Mouse (Mus musculus): ENCODE measurements around the gene Mcoln2. TPM values are rescaled to one million over a fixed set of nuclear protein-coding genes. Genes with fewer than 3 reads are reported as not detected.

Mcoln2 gene
- polyA plus RNA-seq, 1 experiment from 2014 or later = 9.2 TPM

- Histone ChIP-seq H3K9me3 (replicated peaks) (no peaks in the 10 kb centered on the region), H3K36me3 (replicated peaks) (no peaks in the 10 kb centered on the region), H3K4me1 (replicated peaks) (peaks cover 6% of the 10 kb centered on the region; the same call in 1 of the 2 replicates), H3K4me3 (replicated peaks) (no peak overlapping the region), H3K27ac (replicated peaks) (no peak overlapping the region), H3K27me3 (no peaks in the 10 kb centered on the region), H3K9ac (no peak overlapping the region), H3K4me2 (no peak overlapping the region)
- WGBS (ENCODE audit: insufficient replicate concordance) = 51% methylated on average over 2 of the region's 2 CpGs
- ATAC-seq (ENCODE audit: insufficient read depth) = no peak
Measured at GRCm38 (mm10) chr3:146159360-146159759, 9.7 kb downstream of the Mcoln2 start.

- no peak for ATAC-seq (ENCODE audit: insufficient read depth)
- 58% methylated on average over 4 of the region's 4 CpGs for WGBS (ENCODE audit: insufficient replicate concordance)
Measured at GRCm38 (mm10) chr3:146162197-146162596, 12.6 kb downstream of the Mcoln2 start.

GRCm38 (mm10) chr3:146169356-146169755, 19.7 kb downstream of the Mcoln2 start:
- Histone ChIP-seq H3K36me3 (replicated peaks) (peaks cover 10% of the 10 kb centered on the region), H3K4me2 (no peak overlapping the region), H3K4me1 (replicated peaks) (no peaks in the 10 kb centered on the region), H3K27ac (replicated peaks) (no peak overlapping the region), H3K9ac (no peak overlapping the region), H3K4me3 (replicated peaks) (no peak overlapping the region), H3K9me3 (replicated peaks) (no peaks in the 10 kb centered on the region), H3K27me3 (no peaks in the 10 kb centered on the region)
- 74% methylated on average over 4 of the region's 4 CpGs for WGBS (ENCODE audit: insufficient replicate concordance)
- ATAC-seq (ENCODE audit: insufficient read depth) = no peak

More at GRCm38 (mm10) chr3:146162197-146162596, 12.6 kb downstream of the Mcoln2 start:
- Histone ChIP-seq H3K27me3 (no peaks in the 10 kb centered on the region), H3K36me3 (replicated peaks) (peaks cover 5% of the 10 kb centered on the region), H3K9ac (no peak overlapping the region), H3K4me3 (replicated peaks) (no peak overlapping the region), H3K27ac (replicated peaks) (no peak overlapping the region), H3K4me1 (replicated peaks) (no peaks in the 10 kb centered on the region), H3K4me2 (no peak overlapping the region), H3K9me3 (replicated peaks) (no peaks in the 10 kb centered on the region)

- Histone ChIP-seq H3K4me1 (replicated peaks) (no peaks in the 10 kb centered on the region), H3K4me3 (replicated peaks) (no peak overlapping the region), H3K36me3 (replicated peaks) (peaks cover 5% of the 10 kb centered on the region), H3K9me3 (replicated peaks) (no peaks in the 10 kb centered on the region), H3K4me2 (no peak overlapping the region), H3K9ac (no peak overlapping the region), H3K27ac (replicated peaks) (no peak overlapping the region), H3K27me3 (no peaks in the 10 kb centered on the region)
- ATAC-seq (ENCODE audit: insufficient read depth) = no peak
- WGBS (ENCODE audit: insufficient replicate concordance) = 49% methylated on average over 5 of the region's 5 CpGs
Measured at GRCm38 (mm10) chr3:146173030-146173429, 23.4 kb downstream of the Mcoln2 start.

- H3K4me1 ChIP-seq (replicated peaks) = no peaks in the 10 kb centered on the region
- H3K27ac ChIP-seq (replicated peaks) = no peak overlapping the region
- H3K9ac ChIP-seq = no peak overlapping the region
- H3K27me3 ChIP-seq = no peaks in the 10 kb centered on the region
- peaks cover 5% of the 10 kb centered on the region for H3K36me3 ChIP-seq (replicated peaks)
- 67% methylated on average over 9 of the region's 9 CpGs for WGBS (ENCODE audit: insufficient replicate concordance)
- no peak overlapping the region for H3K4me2 ChIP-seq
- no peaks in the 10 kb centered on the region for H3K9me3 ChIP-seq (replicated peaks)
- ATAC-seq (ENCODE audit: insufficient read depth) = no peak
- no peak overlapping the region for H3K4me3 ChIP-seq (replicated peaks)
Measured at GRCm38 (mm10) chr3:146174215-146174614, 24.6 kb downstream of the Mcoln2 start.

- ATAC-seq (ENCODE audit: insufficient read depth) = no peak
- 0 out of 2 replicates have a peak overlapping the region, but pooled peaks have one; percentile 29 for H3K4me2 ChIP-seq
- no peak overlapping the region for H3K4me3 ChIP-seq (replicated peaks)
- peaks cover 4% of the 10 kb centered on the region; the same call in 1 of the 2 replicates for H3K4me1 ChIP-seq (replicated peaks)
- H3K9ac ChIP-seq = no peak overlapping the region
- H3K36me3 ChIP-seq (replicated peaks) = peaks cover 7% of the 10 kb centered on the region
- H3K27ac ChIP-seq (replicated peaks) = no peak overlapping the region
- WGBS (ENCODE audit: insufficient replicate concordance) = 48% methylated on average over 7 of the region's 7 CpGs
- H3K27me3 ChIP-seq = no peaks in the 10 kb centered on the region
- no peaks in the 10 kb centered on the region for H3K9me3 ChIP-seq (replicated peaks)
Measured at GRCm38 (mm10) chr3:146177295-146177694, 27.7 kb downstream of the Mcoln2 start.

GRCm38 (mm10) chr3:146177748-146178582, 28.3 kb downstream of the Mcoln2 start:
- Histone ChIP-seq H3K9me3 (replicated peaks) (no peaks in the 10 kb centered on the region), H3K27ac (replicated peaks) (no peak overlapping the region), H3K27me3 (no peaks in the 10 kb centered on the region), H3K4me3 (replicated peaks) (no peak overlapping the region), H3K36me3 (replicated peaks) (peaks cover 7% of the 10 kb centered on the region), H3K4me2 (peak overlapping the region; percentile 29), H3K9ac (no peak overlapping the region), H3K4me1 (replicated peaks) (peaks cover 4% of the 10 kb centered on the region; the same call in 1 of the 2 replicates)
- ATAC-seq (ENCODE audit: insufficient read depth) = no peak
- WGBS (ENCODE audit: insufficient replicate concordance) = 6% methylated on average over 16 of the region's 16 CpGs

GRCm38 (mm10) chr3:146180341-146180740, 30.7 kb downstream of the Mcoln2 start:
- no peak for ATAC-seq (ENCODE audit: insufficient read depth)
- Histone ChIP-seq H3K9me3 (replicated peaks) (no peaks in the 10 kb centered on the region), H3K4me1 (replicated peaks) (peaks cover 4% of the 10 kb centered on the region; the same call in 1 of the 2 replicates), H3K27me3 (no peaks in the 10 kb centered on the region), H3K36me3 (replicated peaks) (peaks cover 7% of the 10 kb centered on the region), H3K27ac (replicated peaks) (no peak overlapping the region), H3K9ac (no peak overlapping the region), H3K4me3 (replicated peaks) (no peak overlapping the region), H3K4me2 (no peak overlapping the region)
- WGBS (ENCODE audit: insufficient replicate concordance) = 32% methylated on average over 2 of the region's 2 CpGs

- 30% methylated on average over 3 of the region's 3 CpGs for WGBS (ENCODE audit: insufficient replicate concordance)
- Histone ChIP-seq H3K4me3 (replicated peaks) (no peak overlapping the region), H3K4me2 (no peak overlapping the region), H3K27me3 (no peaks in the 10 kb centered on the region), H3K4me1 (replicated peaks) (peaks cover 4% of the 10 kb centered on the region; the same call in 1 of the 2 replicates), H3K36me3 (replicated peaks) (peaks cover 7% of the 10 kb centered on the region), H3K9me3 (replicated peaks) (no peaks in the 10 kb centered on the region), H3K9ac (no peak overlapping the region), H3K27ac (replicated peaks) (no peak overlapping the region)
- no peak for ATAC-seq (ENCODE audit: insufficient read depth)
Measured at GRCm38 (mm10) chr3:146180986-146181385, 31.4 kb downstream of the Mcoln2 start.

GRCm38 (mm10) chr3:146184992-146185657, 35.5 kb downstream of the Mcoln2 start:
- no peak for ATAC-seq (ENCODE audit: insufficient read depth)
- H3K4me3 ChIP-seq (replicated peaks) = no peak overlapping the region
- H3K9ac ChIP-seq = no peak overlapping the region
- H3K4me1 ChIP-seq (replicated peaks) = peaks cover 4% of the 10 kb centered on the region; the same call in 1 of the 2 replicates
- no peaks in the 10 kb centered on the region for H3K27me3 ChIP-seq
- H3K4me2 ChIP-seq = no peak overlapping the region
- H3K36me3 ChIP-seq (replicated peaks) = peaks cover 4% of the 10 kb centered on the region
- no peak overlapping the region for H3K27ac ChIP-seq (replicated peaks)
- WGBS (ENCODE audit: insufficient replicate concordance) = 30% methylated on average over 13 of the region's 13 CpGs
- no peaks in the 10 kb centered on the region for H3K9me3 ChIP-seq (replicated peaks)

GRCm38 (mm10) chr3:146186033-146186432, 36.4 kb downstream of the Mcoln2 start:
- no peaks in the 10 kb centered on the region for H3K27me3 ChIP-seq
- H3K9ac ChIP-seq = no peak overlapping the region
- H3K4me3 ChIP-seq (replicated peaks) = no peak overlapping the region
- no peaks in the 10 kb centered on the region for H3K4me1 ChIP-seq (replicated peaks)
- no peak overlapping the region for H3K27ac ChIP-seq (replicated peaks)
- 72% methylated on average over 10 of the region's 10 CpGs for WGBS (ENCODE audit: insufficient replicate concordance)
- no peak overlapping the region for H3K4me2 ChIP-seq
- ATAC-seq (ENCODE audit: insufficient read depth) = no peak
- no peaks in the 10 kb centered on the region for H3K9me3 ChIP-seq (replicated peaks)
- no peaks in the 10 kb centered on the region for H3K36me3 ChIP-seq (replicated peaks)
